Mouse (Mus musculus): ENCODE data around the gene Nlrp4c. TPM values are rescaled to one million over a fixed set of nuclear protein-coding genes. Genes with fewer than 3 reads are reported as not detected.

The Nlrp4c gene
- polyA plus RNA-seq, 1 experiment from 2014 or later = not detected

- ATAC-seq (ENCODE audit: low read depth) = no peak
Measured at GRCm38 (mm10) chr7:6153131-6153530, 108.2 kb downstream of the Nlrp4c start.

GRCm38 (mm10) chr7:6154164-6154563, 109.2 kb downstream of the Nlrp4c start:
- ATAC-seq (ENCODE audit: low read depth) (no peak), DNase-seq (ENCODE audit: low spot score) (no peak)
- peak overlapping the region; percentile 89 for H3K9ac ChIP-seq (ENCODE audit: low read depth, low read length)

More at GRCm38 (mm10) chr7:6153131-6153530, 108.2 kb downstream of the Nlrp4c start:
- Histone ChIP-seq H3K4me2 (ENCODE audit: low read depth, low read length) (no peak overlapping the region), H3K36me3 (ENCODE audit: control insufficient read depth, insufficient read depth, low read length) (no peaks in the 10 kb centered on the region), H3K9ac (ENCODE audit: low read depth, low read length) (no peak overlapping the region), H3K4me1 (ENCODE audit: control insufficient read depth, insufficient read depth, low read length) (peaks cover 14% of the 10 kb centered on the region; the same call in 1 of the 2 replicates), H3K9me3 (ENCODE audit: control insufficient read depth, low read length) (no peaks in the 10 kb centered on the region), H3K27me3 (replicated peaks; ENCODE audit: control insufficient read depth, insufficient read depth, low read length) (no peaks in the 10 kb centered on the region), H3K27ac (replicated peaks; ENCODE audit: low read depth, low read length) (no peak overlapping the region), H3K4me3 (ENCODE audit: low read depth, low read length) (no peak overlapping the region)
- no peak for DNase-seq (ENCODE audit: low spot score)
- WGBS = 93% methylated on average over 3 of the region's 3 CpGs

More at GRCm38 (mm10) chr7:6154164-6154563, 109.2 kb downstream of the Nlrp4c start:
- Histone ChIP-seq H3K36me3 (ENCODE audit: control insufficient read depth, insufficient read depth, low read length) (no peaks in the 10 kb centered on the region), H3K27me3 (replicated peaks; ENCODE audit: control insufficient read depth, insufficient read depth, low read length) (no peaks in the 10 kb centered on the region), H3K4me1 (ENCODE audit: control insufficient read depth, insufficient read depth, low read length) (peaks cover 14% of the 10 kb centered on the region; the same call in 1 of the 2 replicates), H3K4me3 (ENCODE audit: low read depth, low read length) (peak overlapping the region; percentile 90), H3K27ac (replicated peaks; ENCODE audit: low read depth, low read length) (no peak overlapping the region), H3K4me2 (ENCODE audit: low read depth, low read length) (peak overlapping the region; percentile 94), H3K9me3 (ENCODE audit: control insufficient read depth, low read length) (no peaks in the 10 kb centered on the region)
- WGBS = 75% methylated on average over 5 of the region's 5 CpGs

Other genes with a start within 250 kb of the Nlrp4c start
- gene Vmn1r63, start 239.7 kb upstream of the Nlrp4c start, polyA plus RNA-seq (2014; fragmentation: Nextera tagmentation; extraction: Ambion mirVana) = not detected in 2 replicates
- not detected in 2 replicates for gene Vmn1r64, start 160.6 kb upstream of the Nlrp4c start, polyA plus RNA-seq (2014; fragmentation: Nextera tagmentation; extraction: Ambion mirVana)
- gene Vmn1r65, start 34.2 kb upstream of the Nlrp4c start, polyA plus RNA-seq (2014; fragmentation: Nextera tagmentation; extraction: Ambion mirVana) = not detected in 2 replicates
- 10.2 and 11.9 TPM in 2 replicates for gene Zfp787, start 110.8 kb downstream of the Nlrp4c start, polyA plus RNA-seq (2014; fragmentation: Nextera tagmentation; extraction: Ambion mirVana)
- gene Zfp444, start 127.1 kb downstream of the Nlrp4c start, polyA plus RNA-seq (2014; fragmentation: Nextera tagmentation; extraction: Ambion mirVana) = 40.7 and 49.6 TPM in 2 replicates
- gene Galp, start 151.9 kb downstream of the Nlrp4c start, polyA plus RNA-seq (2014; fragmentation: Nextera tagmentation; extraction: Ambion mirVana) = not detected in 2 replicates
- not detected in 2 replicates for gene Zscan5b, start 177.1 kb downstream of the Nlrp4c start, polyA plus RNA-seq (2014; fragmentation: Nextera tagmentation; extraction: Ambion mirVana)
- gene Epp13, start 207.5 kb downstream of the Nlrp4c start, polyA plus RNA-seq (2014; fragmentation: Nextera tagmentation; extraction: Ambion mirVana) = 0.26 TPM in 1 of 2 replicates, not detected in the other
- 10.4 and 11.9 TPM in 2 replicates for gene Zfp667, start 241.4 kb downstream of the Nlrp4c start, polyA plus RNA-seq (2014; fragmentation: Nextera tagmentation; extraction: Ambion mirVana)

Data from embryonic facial prominence, embryonic 14.5 days (tissue).